Mouse (Mus musculus) forebrain, embryonic 13.5 days (tissue): ENCODE data around the gene Actr6. TPM values are rescaled to one million over a fixed set of nuclear protein-coding genes. Genes with fewer than 3 reads are reported as not detected.
A peak's percentile ranks its signal among the peaks of the same experiment; 100 is the strongest.

ENCODE experiments used
- ATAC-seq: fragments of 200-750 bp; cut with Nextera tagmentation; 2 replicates; pipeline ENCODE4 v1.8.0; 2017
- H3K27ac ChIP-seq: fragments of 300-500 bp; sonication (generic); 2 replicates; pipeline ENCODE4 v1.5.1; 2015; ENCODE audit warnings: inconsistent platforms, mild to moderate bottlenecking, moderate library complexity
- H3K27me3 ChIP-seq: fragments of 300-500 bp; sonication (generic); 2 replicates; pipeline ENCODE4 v1.6.1; 2015; ENCODE audit warnings: mild to moderate bottlenecking, inconsistent platforms
- H3K36me3 ChIP-seq: fragments of 300-500 bp; sonication (generic); 2 replicates; pipeline ENCODE4 v1.6.1; 2015; ENCODE audit warnings: mild to moderate bottlenecking, inconsistent platforms; ENCODE audit not compliant: poor library complexity, severe bottlenecking
- H3K4me1 ChIP-seq: fragments of 300-500 bp; sonication (generic); 2 replicates; pipeline ENCODE4 v1.6.1; 2015; ENCODE audit warnings: inconsistent platforms
- H3K4me2 ChIP-seq: fragments of 300-500 bp; sonication (generic); 2 replicates; pipeline ENCODE4 v1.6.1; 2015; ENCODE audit warnings: inconsistent platforms, mild to moderate bottlenecking, moderate library complexity
- H3K4me3 ChIP-seq: fragments of 300-500 bp; sonication (generic); 2 replicates; pipeline ENCODE4 v1.5.1; 2015; ENCODE audit warnings: mild to moderate bottlenecking, inconsistent platforms
- H3K9ac ChIP-seq: fragments of 300-500 bp; sonication (generic); 2 replicates; pipeline ENCODE4 v1.6.1; 2015; ENCODE audit warnings: mild to moderate bottlenecking, inconsistent platforms
- H3K9me3 ChIP-seq: fragments of 300-500 bp; sonication (generic); replicated peaks from 2 replicates; pipeline ENCODE4 v1.6.1; 2016; ENCODE audit warnings: inconsistent platforms
- WGBS: fragments of 180-500 bp; shearing (Covaris S2); methylation state at CpG from one replicate; pipeline ENCODE4 v1.1.7; 2015; 5-methylcytosine and 5-hydroxymethylcytosine counted together
- polyA plus RNA-seq: library from polyadenylated mRNA; unstranded; fragments of >200 nt; fragmentation: Nextera tagmentation; extraction: Ambion mirVana; gene quantifications from 2 replicates; pipeline ENCODE4 v1.2.1, GENCODE M21; 2015

Gene Actr6
- polyA plus RNA-seq, 1 experiment from 2014 or later = 60.4 TPM

DNA sequence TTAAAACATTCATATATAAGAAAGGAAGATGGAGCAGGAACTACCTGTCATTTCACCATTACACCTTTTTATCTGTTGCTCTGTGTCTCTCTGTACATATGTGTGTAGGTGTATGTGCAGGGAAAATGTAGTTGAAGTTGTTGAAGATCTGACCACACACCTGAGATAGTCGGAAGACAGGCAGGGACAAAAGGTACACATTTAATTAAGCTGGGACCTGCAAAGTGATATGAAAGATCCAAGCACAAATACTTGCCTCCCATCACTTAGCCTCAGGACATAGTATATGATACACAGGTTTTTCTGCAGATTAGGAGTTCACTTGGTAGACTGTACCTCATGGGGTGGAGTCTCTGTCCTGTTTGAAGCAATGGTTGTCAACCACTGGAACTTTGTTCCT, 15.8 kb upstream of the Actr6 start:
- 95% methylated on average over 1 of the region's 1 CpGs for WGBS
- Histone ChIP-seq H3K4me2 (no peak overlapping the region), H3K27me3 (no peaks in the 10 kb centered on the region), H3K9ac (no peak overlapping the region), H3K9me3 (no peaks in the 10 kb centered on the region), H3K36me3 (no peaks in the 10 kb centered on the region; the same call in 1 of the 2 replicates), H3K4me1 (peaks cover 11% of the 10 kb centered on the region), H3K4me3 (no peak overlapping the region), H3K27ac (no peak overlapping the region)
- no peak for ATAC-seq

DNA sequence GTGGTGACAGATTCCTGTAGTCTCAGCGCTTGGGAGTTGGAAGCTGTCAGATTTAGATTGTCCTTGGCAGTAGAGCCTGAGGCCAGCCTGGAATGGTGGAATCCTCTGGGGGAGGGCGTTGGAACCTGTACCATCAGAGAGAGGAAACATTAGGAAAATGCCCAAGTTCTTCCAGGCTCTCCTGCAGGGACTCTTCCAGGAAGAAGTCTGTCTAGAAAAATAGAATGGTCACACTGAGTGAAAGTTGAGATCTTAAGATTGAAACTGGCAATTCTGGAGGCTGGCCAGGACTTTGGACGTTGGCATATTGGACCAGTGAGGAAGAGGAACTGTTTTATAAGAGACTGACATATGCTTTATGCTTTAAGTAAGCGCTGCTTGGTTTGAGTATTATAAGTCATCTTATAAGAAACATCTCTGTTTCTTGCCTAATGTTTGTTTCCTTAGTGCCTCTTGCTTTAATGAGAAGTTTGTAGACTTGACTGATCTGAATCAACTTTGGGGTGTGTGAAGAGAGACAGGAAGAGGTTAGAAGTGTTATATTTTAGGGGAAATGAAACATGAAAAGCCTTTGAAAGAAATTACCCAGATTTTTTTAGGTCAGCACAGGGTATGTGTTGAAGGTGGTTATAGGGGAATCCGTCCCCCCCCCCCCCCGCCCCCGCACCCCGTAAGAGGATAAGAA, 15.3 kb upstream of the Actr6 start:
- ATAC-seq = no peak
- Histone ChIP-seq H3K9ac (no peak overlapping the region), H3K9me3 (no peaks in the 10 kb centered on the region), H3K27me3 (no peaks in the 10 kb centered on the region), H3K4me1 (peaks cover 11% of the 10 kb centered on the region), H3K36me3 (no peaks in the 10 kb centered on the region; the same call in 1 of the 2 replicates), H3K27ac (no peak overlapping the region), H3K4me2 (no peak overlapping the region), H3K4me3 (no peak overlapping the region)
- WGBS = 94% methylated on average over 8 of the region's 8 CpGs

DNA sequence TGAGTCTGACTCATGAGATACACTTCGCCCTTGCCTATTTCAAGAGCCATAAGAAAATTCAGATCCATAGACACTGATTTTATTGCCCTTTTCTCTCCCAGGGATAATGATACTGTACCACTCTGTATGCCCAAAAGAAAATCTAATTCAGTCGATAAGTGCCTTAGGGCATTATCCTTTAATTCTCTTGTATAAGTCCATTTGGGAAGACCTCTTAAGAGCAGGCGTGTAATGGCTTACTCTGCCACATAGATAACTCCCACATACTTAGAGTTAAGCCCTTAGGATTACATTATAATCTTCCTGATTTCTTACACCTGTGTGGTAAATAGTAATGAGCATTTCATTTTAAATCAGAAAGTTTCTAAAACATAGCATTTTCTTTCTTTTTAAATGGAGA, 14.5 kb upstream of the Actr6 start:
- H3K4me3 ChIP-seq = no peak overlapping the region
- H3K27me3 ChIP-seq = no peaks in the 10 kb centered on the region
- WGBS = 76% methylated on average over 3 of the region's 3 CpGs
- no peak overlapping the region for H3K9ac ChIP-seq
- H3K4me2 ChIP-seq = peak overlapping the region; percentile 33; the same call in 1 of the 2 replicates
- ATAC-seq = no peak
- H3K9me3 ChIP-seq = no peaks in the 10 kb centered on the region
- peaks cover 11% of the 10 kb centered on the region for H3K4me1 ChIP-seq
- no peak overlapping the region for H3K27ac ChIP-seq
- no peaks in the 10 kb centered on the region; the same call in 1 of the 2 replicates for H3K36me3 ChIP-seq

DNA sequence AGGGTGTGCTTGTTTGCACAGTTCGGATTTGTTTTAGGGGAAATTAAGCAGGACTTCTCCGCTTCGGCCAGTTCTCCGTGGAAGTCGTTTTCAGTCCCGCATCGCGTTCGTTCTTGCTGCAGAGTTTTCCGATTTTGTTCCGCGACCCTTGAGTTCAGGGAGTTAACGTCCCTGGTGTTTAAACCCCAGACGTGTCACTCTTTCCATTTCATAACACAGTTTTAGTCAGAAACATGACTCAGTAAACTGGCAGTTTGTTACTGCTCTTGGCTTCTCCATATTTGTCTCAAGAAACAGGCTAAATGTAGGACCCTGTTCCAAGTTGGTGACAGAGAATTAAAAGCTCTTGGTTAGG, 13.5 kb upstream of the Actr6 start:
- H3K9me3 ChIP-seq = no peaks in the 10 kb centered on the region
- no peaks in the 10 kb centered on the region; the same call in 1 of the 2 replicates for H3K36me3 ChIP-seq
- no peak for ATAC-seq
- peak overlapping the region; percentile 91; the same call in 1 of the 2 replicates for H3K27ac ChIP-seq
- 1% methylated on average over 14 of the region's 14 CpGs for WGBS
- H3K4me2 ChIP-seq = peak overlapping the region; percentile 73
- H3K4me1 ChIP-seq = peaks cover 11% of the 10 kb centered on the region
- peak overlapping the region; percentile 94 for H3K9ac ChIP-seq
- no peaks in the 10 kb centered on the region for H3K27me3 ChIP-seq
- peak overlapping the region; percentile 92 for H3K4me3 ChIP-seq

DNA sequence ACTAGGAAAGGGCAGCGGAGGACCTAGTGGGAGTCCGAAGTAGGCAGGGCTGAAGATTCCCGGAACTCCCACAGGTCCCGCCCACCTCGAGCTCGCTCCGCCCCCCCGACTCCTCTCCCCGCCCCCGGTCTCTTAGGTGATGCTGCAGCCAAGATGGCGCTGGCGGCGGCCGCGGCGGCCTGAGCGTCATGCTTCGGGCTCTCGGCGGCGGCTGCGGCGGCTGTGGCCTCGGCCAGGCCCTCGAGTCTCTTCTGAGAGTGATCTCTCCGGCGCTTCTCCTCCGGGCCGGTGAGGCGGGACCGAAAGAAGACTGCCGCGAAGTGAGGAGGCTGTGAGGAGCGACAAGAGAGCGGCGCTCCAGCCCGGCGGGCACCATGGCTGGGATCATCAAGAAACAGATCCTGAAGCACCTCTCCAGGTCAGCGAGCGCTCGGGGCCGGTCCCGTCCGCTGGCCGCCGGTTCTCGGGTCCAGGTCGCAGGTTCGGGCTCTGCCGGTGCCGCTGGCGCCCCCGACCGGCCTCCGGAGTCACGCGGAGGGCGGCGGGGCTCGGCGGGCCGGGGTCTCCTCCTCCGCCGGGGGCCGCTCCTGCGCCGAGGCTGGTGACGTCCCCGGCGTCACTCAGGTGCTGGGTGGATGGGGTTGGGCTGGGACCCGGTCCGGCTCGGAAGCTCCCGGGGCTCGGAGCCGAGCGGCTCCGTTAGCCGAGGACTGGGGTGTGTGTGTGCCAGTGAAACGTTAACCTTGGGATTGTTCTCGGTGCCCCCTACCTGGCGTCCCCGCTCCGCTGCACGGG, 13.0 kb upstream of the Actr6 start, which contains the start of gene Uhrf1bp1l:
Uhrf1bp1l (plus strand) TSS at position 121 of the 795 bp plus-strand sequence.
- under 1% methylated on average over 62 of the region's 85 CpGs for WGBS
- Histone ChIP-seq H3K4me3 (peak within 1 kb of the TSS; percentile 92), H3K27me3 (no peaks in the 10 kb centered on the region), H3K27ac (peak within 1 kb of the TSS; percentile 91), H3K4me2 (peak within 1 kb of the TSS; percentile 73), H3K4me1 (peaks cover 11% of the 10 kb centered on the region), H3K9me3 (no peaks in the 10 kb centered on the region), H3K36me3 (no peaks in the 10 kb centered on the region; the same call in 1 of the 2 replicates), H3K9ac (peak within 1 kb of the TSS; percentile 94)
- peak; percentile 97 for ATAC-seq

GRCm38 (mm10) chr10:89744341-89744740, 12.2 kb upstream of the Actr6 start:
- Histone ChIP-seq H3K27ac (no peak overlapping the region), H3K36me3 (no peaks in the 10 kb centered on the region; the same call in 1 of the 2 replicates)
- WGBS = 26% methylated on average over 3 of the region's 3 CpGs

GRCm38 (mm10) chr10:89743266-89743665, 11.2 kb upstream of the Actr6 start:
- no peak overlapping the region for H3K4me3 ChIP-seq
- no peak overlapping the region for H3K9ac ChIP-seq
- WGBS = 89% methylated on average over 4 of the region's 4 CpGs
- H3K36me3 ChIP-seq = no peaks in the 10 kb centered on the region
- H3K27me3 ChIP-seq = no peaks in the 10 kb centered on the region
- H3K4me2 ChIP-seq = no peak overlapping the region
- ATAC-seq = no peak
- H3K9me3 ChIP-seq = no peaks in the 10 kb centered on the region
- no peak overlapping the region for H3K27ac ChIP-seq
- peaks cover 11% of the 10 kb centered on the region for H3K4me1 ChIP-seq

More at GRCm38 (mm10) chr10:89744341-89744740, 12.2 kb upstream of the Actr6 start:
- Histone ChIP-seq H3K27me3 (no peaks in the 10 kb centered on the region), H3K9ac (no peak overlapping the region), H3K9me3 (no peaks in the 10 kb centered on the region), H3K4me2 (peak overlapping the region; percentile 73), H3K4me3 (peak overlapping the region; percentile 92), H3K4me1 (peaks cover 11% of the 10 kb centered on the region)
- ATAC-seq = no peak

DNA sequence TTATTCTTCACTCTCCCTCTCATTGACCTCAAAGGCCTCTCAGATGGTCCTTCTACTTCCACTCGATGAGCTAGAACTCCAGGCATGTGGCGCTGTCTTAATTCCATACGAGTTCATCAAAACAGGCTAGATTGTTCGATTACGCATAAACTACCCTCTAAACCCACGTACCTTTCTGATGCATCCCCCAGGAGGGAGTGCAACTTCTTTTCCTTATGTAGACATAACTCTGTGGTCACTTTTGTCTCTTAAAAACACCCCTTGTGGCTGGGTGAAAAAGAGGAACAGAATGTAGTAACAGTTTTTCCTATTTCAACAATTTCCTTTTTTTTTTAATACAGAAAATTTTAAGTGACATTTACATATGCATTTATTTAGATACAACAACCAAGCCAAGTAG, 8.9 kb upstream of the Actr6 start:
- no peaks in the 10 kb centered on the region for H3K4me1 ChIP-seq
- H3K27ac ChIP-seq = no peak overlapping the region
- H3K9me3 ChIP-seq = no peaks in the 10 kb centered on the region
- H3K36me3 ChIP-seq = no peaks in the 10 kb centered on the region
- H3K4me2 ChIP-seq = no peak overlapping the region
- 83% methylated on average over 6 of the region's 6 CpGs for WGBS
- H3K4me3 ChIP-seq = no peak overlapping the region
- ATAC-seq = no peak
- no peaks in the 10 kb centered on the region for H3K27me3 ChIP-seq
- no peak overlapping the region for H3K9ac ChIP-seq

GRCm38 (mm10) chr10:89739703-89740102, 7.6 kb upstream of the Actr6 start:
- Histone ChIP-seq H3K9me3 (no peaks in the 10 kb centered on the region), H3K27me3 (no peaks in the 10 kb centered on the region), H3K9ac (no peak overlapping the region), H3K4me2 (no peak overlapping the region), H3K4me3 (no peak overlapping the region), H3K27ac (no peak overlapping the region), H3K4me1 (no peaks in the 10 kb centered on the region), H3K36me3 (no peaks in the 10 kb centered on the region)
- WGBS = 46% methylated on average over 7 of the region's 7 CpGs
- no peak for ATAC-seq

GRCm38 (mm10) chr10:89738395-89738794, 6.3 kb upstream of the Actr6 start:
- Histone ChIP-seq H3K27me3 (no peaks in the 10 kb centered on the region; the same call in 1 of the 2 replicates), H3K4me1 (no peaks in the 10 kb centered on the region), H3K4me3 (no peak overlapping the region), H3K36me3 (no peaks in the 10 kb centered on the region), H3K9me3 (no peaks in the 10 kb centered on the region), H3K4me2 (no peak overlapping the region), H3K27ac (no peak overlapping the region), H3K9ac (no peak overlapping the region)
- no peak for ATAC-seq
- 91% methylated on average over 9 of the region's 9 CpGs for WGBS

DNA sequence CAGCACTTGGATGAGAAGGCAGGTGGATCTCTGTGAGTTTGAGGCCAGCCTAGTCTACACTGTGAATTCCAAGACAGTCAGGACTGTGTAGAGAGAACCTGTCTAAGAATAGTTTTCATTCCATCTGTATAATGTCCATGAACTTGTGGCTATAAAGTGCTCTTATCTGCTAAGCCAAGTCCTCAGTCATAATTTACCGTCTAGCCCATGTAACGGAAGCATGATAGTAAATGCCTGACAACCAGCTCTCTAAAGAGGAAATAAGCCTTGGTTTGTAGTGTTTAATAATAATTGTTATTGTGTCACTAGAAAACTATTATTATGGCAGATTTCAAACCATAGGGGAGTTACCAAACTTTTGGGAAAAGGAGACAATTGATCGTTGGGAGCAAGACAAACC, 5.8 kb upstream of the Actr6 start:
- Histone ChIP-seq H3K27ac (no peak overlapping the region), H3K9me3 (no peaks in the 10 kb centered on the region), H3K27me3 (no peaks in the 10 kb centered on the region; the same call in 1 of the 2 replicates), H3K4me2 (no peak overlapping the region), H3K9ac (no peak overlapping the region), H3K4me1 (peaks cover under 1% of the 10 kb centered on the region), H3K36me3 (no peaks in the 10 kb centered on the region), H3K4me3 (no peak overlapping the region)
- 91% methylated on average over 3 of the region's 3 CpGs for WGBS
- no peak for ATAC-seq

- Histone ChIP-seq H3K4me2 (no peak overlapping the region), H3K27ac (no peak overlapping the region), H3K4me3 (no peak overlapping the region), H3K9ac (no peak overlapping the region), H3K27me3 (no peaks in the 10 kb centered on the region; the same call in 1 of the 2 replicates), H3K4me1 (peaks cover 4% of the 10 kb centered on the region), H3K9me3 (no peaks in the 10 kb centered on the region), H3K36me3 (no peaks in the 10 kb centered on the region)
- no peak for ATAC-seq
- WGBS = 46% methylated on average over 5 of the region's 5 CpGs
These were observed 5.0 kb upstream of the Actr6 start for GRCm38 (mm10) chr10:89737092-89737491.
